Mouse (Mus musculus): ENCODE results near the gene Spop. TPM values are rescaled to one million over a fixed set of nuclear protein-coding genes. Genes with fewer than 3 reads are reported as not detected.
"Not testable (repeated sequence)": the region's sequence is repeated elsewhere in the genome, so short reads cannot be mapped to it uniquely, and the experiment has no call there.

Gene Spop
- polyA plus RNA-seq, 1 experiment from 2014 or later = 126 TPM

- Histone ChIP-seq H3K4me3 (no peak overlapping the region), H3K27ac (no peak overlapping the region), H3K27me3 (no peaks in the 10 kb centered on the region), H3K4me1 (replicated peaks) (peaks cover 16% of the 10 kb centered on the region), H3K4me2 (no peak overlapping the region), H3K9ac (no peak overlapping the region), H3K9me3 (replicated peaks) (no peaks in the 10 kb centered on the region), H3K36me3 (peaks cover 12% of the 10 kb centered on the region)
- WGBS = 63% methylated on average over 3 of the region's 3 CpGs
- ATAC-seq (replicated peaks; ENCODE audit: insufficient number of reproducible peaks, insufficient read depth, low FRiP score, low read depth) = no peak
Measured at GRCm38 (mm10) chr11:95500836-95501235, 87.0 kb downstream of the Spop start.

GRCm38 (mm10) chr11:95501826-95502225, 87.9 kb downstream of the Spop start:
- Histone ChIP-seq H3K36me3 (peaks cover 12% of the 10 kb centered on the region), H3K4me1 (replicated peaks) (peaks cover 11% of the 10 kb centered on the region)
- 82% methylated on average over 8 of the region's 8 CpGs for WGBS
- not testable (repeated sequence) for H3K4me3 ChIP-seq; H3K27me3 ChIP-seq; H3K27ac ChIP-seq; H3K9ac ChIP-seq; H3K4me2 ChIP-seq; ATAC-seq (replicated peaks; ENCODE audit: insufficient number of reproducible peaks, insufficient read depth, low FRiP score, low read depth); H3K9me3 ChIP-seq (replicated peaks)

GRCm38 (mm10) chr11:95503581-95504180, 89.8 kb downstream of the Spop start:
- ATAC-seq (replicated peaks; ENCODE audit: insufficient number of reproducible peaks, insufficient read depth, low FRiP score, low read depth) = peak; percentile 45; the same call in 1 of the 2 replicates

GRCm38 (mm10) chr11:95504271-95504731, 90.4 kb downstream of the Spop start:
- ATAC-seq (replicated peaks; ENCODE audit: insufficient number of reproducible peaks, insufficient read depth, low FRiP score, low read depth) = no peak; the same call in 1 of the 2 replicates
- no peak overlapping the region for H3K9ac ChIP-seq
- peaks cover 17% of the 10 kb centered on the region; the same call in 1 of the 2 replicates for H3K27me3 ChIP-seq
- no peak overlapping the region for H3K4me3 ChIP-seq
- no peak overlapping the region for H3K4me2 ChIP-seq
- H3K9me3 ChIP-seq (replicated peaks) = no peaks in the 10 kb centered on the region
- peak overlapping the region; percentile 33; the same call in 1 of the 2 replicates for H3K27ac ChIP-seq
- WGBS = 72% methylated on average over 6 of the region's 6 CpGs
- H3K4me1 ChIP-seq (replicated peaks) = peaks cover 14% of the 10 kb centered on the region
- H3K36me3 ChIP-seq = no peaks in the 10 kb centered on the region

More at GRCm38 (mm10) chr11:95503581-95504180, 89.8 kb downstream of the Spop start:
- Histone ChIP-seq H3K9me3 (replicated peaks) (no peaks in the 10 kb centered on the region), H3K27me3 (peaks cover 11% of the 10 kb centered on the region; the same call in 1 of the 2 replicates), H3K36me3 (no peaks in the 10 kb centered on the region), H3K4me2 (peak overlapping the region; percentile 36), H3K4me3 (no peak overlapping the region), H3K4me1 (replicated peaks) (peaks cover 14% of the 10 kb centered on the region), H3K9ac (no peak overlapping the region), H3K27ac (peak overlapping the region; percentile 33; the same call in 1 of the 2 replicates)
- 38% methylated on average over 10 of the region's 10 CpGs for WGBS

- H3K9ac ChIP-seq = no peak overlapping the region
- H3K4me3 ChIP-seq = no peak overlapping the region
- H3K4me1 ChIP-seq (replicated peaks) = peaks cover 14% of the 10 kb centered on the region
- H3K4me2 ChIP-seq = no peak overlapping the region
- 44% methylated on average over 12 of the region's 12 CpGs for WGBS
- H3K27ac ChIP-seq = no peak overlapping the region
- no peaks in the 10 kb centered on the region for H3K36me3 ChIP-seq
- peaks cover 39% of the 10 kb centered on the region for H3K27me3 ChIP-seq
- ATAC-seq (replicated peaks; ENCODE audit: insufficient number of reproducible peaks, insufficient read depth, low FRiP score, low read depth) = no peak
- H3K9me3 ChIP-seq (replicated peaks) = no peaks in the 10 kb centered on the region
Measured at GRCm38 (mm10) chr11:95507041-95507716, 93.3 kb downstream of the Spop start.

GRCm38 (mm10) chr11:95507785-95508184, 93.9 kb downstream of the Spop start:
- H3K36me3 ChIP-seq = no peaks in the 10 kb centered on the region
- no peak overlapping the region for H3K4me3 ChIP-seq
- no peaks in the 10 kb centered on the region for H3K9me3 ChIP-seq (replicated peaks)
- no peak overlapping the region for H3K27ac ChIP-seq
- peaks cover 45% of the 10 kb centered on the region for H3K27me3 ChIP-seq
- WGBS = 73% methylated on average over 5 of the region's 5 CpGs
- no peak overlapping the region for H3K9ac ChIP-seq
- no peak overlapping the region for H3K4me2 ChIP-seq
- H3K4me1 ChIP-seq (replicated peaks) = peaks cover 14% of the 10 kb centered on the region
- no peak for ATAC-seq (replicated peaks; ENCODE audit: insufficient number of reproducible peaks, insufficient read depth, low FRiP score, low read depth)

- Histone ChIP-seq H3K9me3 (replicated peaks) (no peaks in the 10 kb centered on the region), H3K27ac (no peak overlapping the region), H3K27me3 (peaks cover 51% of the 10 kb centered on the region), H3K36me3 (no peaks in the 10 kb centered on the region), H3K4me2 (peak overlapping the region; percentile 29; the same call in 1 of the 2 replicates), H3K4me3 (no peak overlapping the region), H3K9ac (no peak overlapping the region), H3K4me1 (replicated peaks) (peaks cover 16% of the 10 kb centered on the region)
- WGBS = 53% methylated on average over 13 of the region's 13 CpGs
- ATAC-seq (replicated peaks; ENCODE audit: insufficient number of reproducible peaks, insufficient read depth, low FRiP score, low read depth) = no peak
Measured at GRCm38 (mm10) chr11:95508211-95508926, 94.5 kb downstream of the Spop start.

- peaks cover 60% of the 10 kb centered on the region for H3K27me3 ChIP-seq
Measured at GRCm38 (mm10) chr11:95509126-95509717, 95.3 kb downstream of the Spop start.

GRCm38 (mm10) chr11:95510631-95511030, 96.8 kb downstream of the Spop start:
- no peak for ATAC-seq (replicated peaks; ENCODE audit: insufficient number of reproducible peaks, insufficient read depth, low FRiP score, low read depth)
- no peak overlapping the region for H3K27ac ChIP-seq
- no peak overlapping the region for H3K4me3 ChIP-seq
- no peaks in the 10 kb centered on the region for H3K9me3 ChIP-seq (replicated peaks)
- no peaks in the 10 kb centered on the region for H3K36me3 ChIP-seq
- H3K27me3 ChIP-seq = peaks cover 74% of the 10 kb centered on the region
- H3K9ac ChIP-seq = no peak overlapping the region
- H3K4me1 ChIP-seq (replicated peaks) = peaks cover 23% of the 10 kb centered on the region
- H3K4me2 ChIP-seq = no peak overlapping the region
- WGBS = 81% methylated on average over 12 of the region's 12 CpGs

More at GRCm38 (mm10) chr11:95509126-95509717, 95.3 kb downstream of the Spop start:
- Histone ChIP-seq H3K9ac (no peak overlapping the region), H3K4me2 (no peak overlapping the region), H3K9me3 (replicated peaks) (no peaks in the 10 kb centered on the region), H3K36me3 (no peaks in the 10 kb centered on the region), H3K4me1 (replicated peaks) (peaks cover 16% of the 10 kb centered on the region), H3K4me3 (no peak overlapping the region), H3K27ac (no peak overlapping the region)
- WGBS = 71% methylated on average over 6 of the region's 6 CpGs
- no peak for ATAC-seq (replicated peaks; ENCODE audit: insufficient number of reproducible peaks, insufficient read depth, low FRiP score, low read depth)

GRCm38 (mm10) chr11:95511919-95512318, 98.0 kb downstream of the Spop start:
- H3K27ac ChIP-seq = no peak overlapping the region
- H3K27me3 ChIP-seq = peaks cover 86% of the 10 kb centered on the region
- 90% methylated on average over 1 of the region's 1 CpGs for WGBS
- H3K4me2 ChIP-seq = no peak overlapping the region
- no peak overlapping the region for H3K9ac ChIP-seq
- H3K4me1 ChIP-seq (replicated peaks) = peaks cover 23% of the 10 kb centered on the region
- no peak for ATAC-seq (replicated peaks; ENCODE audit: insufficient number of reproducible peaks, insufficient read depth, low FRiP score, low read depth)
- no peaks in the 10 kb centered on the region for H3K9me3 ChIP-seq (replicated peaks)
- H3K4me3 ChIP-seq = no peak overlapping the region
- H3K36me3 ChIP-seq = no peaks in the 10 kb centered on the region

GRCm38 (mm10) chr11:95512383-95512782, 98.5 kb downstream of the Spop start:
- no peaks in the 10 kb centered on the region for H3K36me3 ChIP-seq
- H3K4me3 ChIP-seq = no peak overlapping the region
- H3K4me2 ChIP-seq = no peak overlapping the region
- H3K27ac ChIP-seq = no peak overlapping the region
- H3K9ac ChIP-seq = no peak overlapping the region
- ATAC-seq (replicated peaks; ENCODE audit: insufficient number of reproducible peaks, insufficient read depth, low FRiP score, low read depth) = no peak
- H3K9me3 ChIP-seq (replicated peaks) = no peaks in the 10 kb centered on the region
- H3K27me3 ChIP-seq = peaks cover 90% of the 10 kb centered on the region
- peaks cover 23% of the 10 kb centered on the region for H3K4me1 ChIP-seq (replicated peaks)
- 65% methylated on average over 6 of the region's 6 CpGs for WGBS
